Mouse (Mus musculus) thymus, postnatal 4 days (tissue): ENCODE data around the gene Slc38a1.

ENCODE experiments used
- DNase-seq: peaks from one replicate; pipeline ENCODE4 v3.0.0; 2021

Gene Slc38a1

GRCm38 (mm10) chr15:96642436-96643405 is at the start of gene Slc38a1:
Gene Slc38a1 (minus strand): TSS chr15:96642913.
- DNase-seq, result peak; percentile 87

- DNase-seq, result no peak
Observed at GRCm38 (mm10) chr15:96692401-96692800, 49.7 kb upstream of the Slc38a1 start.

GRCm38 (mm10) chr15:96691381-96691780 is 48.7 kb upstream of the Slc38a1 start:
- DNase-seq, result no peak

GRCm38 (mm10) chr15:96690829-96691228 is 48.1 kb upstream of the Slc38a1 start:
- no peak for DNase-seq

GRCm38 (mm10) chr15:96689919-96690318 is 47.2 kb upstream of the Slc38a1 start:
- DNase-seq, result no peak

- DNase-seq, result no peak
Observed at GRCm38 (mm10) chr15:96688784-96689318, 46.1 kb upstream of the Slc38a1 start.

GRCm38 (mm10) chr15:96688036-96688435 is 45.3 kb upstream of the Slc38a1 start:
- no peak for DNase-seq

- no peak for DNase-seq
Observed at GRCm38 (mm10) chr15:96687366-96687765, 44.7 kb upstream of the Slc38a1 start.

GRCm38 (mm10) chr15:96686201-96687159 is 43.8 kb upstream of the Slc38a1 start:
- no peak for DNase-seq

GRCm38 (mm10) chr15:96685273-96685672 is 42.6 kb upstream of the Slc38a1 start:
- no peak for DNase-seq

- peak; percentile 72 for DNase-seq
Observed at GRCm38 (mm10) chr15:96684132-96684830, 41.6 kb upstream of the Slc38a1 start.

GRCm38 (mm10) chr15:96678871-96679773 is 36.4 kb upstream of the Slc38a1 start:
- DNase-seq, result no peak

GRCm38 (mm10) chr15:96676518-96676917 is 33.8 kb upstream of the Slc38a1 start:
- no peak for DNase-seq

- no peak for DNase-seq
Observed at GRCm38 (mm10) chr15:96675744-96676143, 33.0 kb upstream of the Slc38a1 start.

- no peak for DNase-seq
Observed at GRCm38 (mm10) chr15:96675055-96675454, 32.3 kb upstream of the Slc38a1 start.

- DNase-seq, result no peak
Observed at GRCm38 (mm10) chr15:96674089-96674488, 31.4 kb upstream of the Slc38a1 start.

- DNase-seq, result no peak
Observed at GRCm38 (mm10) chr15:96669721-96670120, 27.0 kb upstream of the Slc38a1 start.

GRCm38 (mm10) chr15:96666663-96667062 is 23.9 kb upstream of the Slc38a1 start:
- DNase-seq, result peak; percentile 78

GRCm38 (mm10) chr15:96665889-96666288 is 23.2 kb upstream of the Slc38a1 start:
- DNase-seq, result peak; percentile 78

GRCm38 (mm10) chr15:96660590-96661141 is 18.0 kb upstream of the Slc38a1 start:
- DNase-seq, result no peak

- DNase-seq, result no peak
Observed at GRCm38 (mm10) chr15:96658275-96658602, 15.5 kb upstream of the Slc38a1 start.
